Mouse (Mus musculus) heart, adult 2 months (tissue): ENCODE measurements around the gene Prkch.

ENCODE experiments used
- CTCF ChIP-seq: fragments of 200-600 bp; IDR thresholded peaks from 2 replicates; pipeline ENCODE4 v1.8.1; 2022; ENCODE audit warnings: antibody characterized with exemption, mild to moderate bottlenecking, moderate library complexity
- POLR2A ChIP-seq: fragments of 200-500 bp; IDR thresholded peaks from 2 replicates; pipeline ENCODE4 v1.6.1; 2011; ENCODE audit warnings: mild to moderate bottlenecking, low read depth, low read length, control low read depth; ENCODE audit not compliant: insufficient read depth

GRCm38 (mm10) chr12:73822331-73822730 lies 237.7 kb downstream of the Prkch start:
- TF ChIP-seq POLR2A: no peak
- TF ChIP-seq CTCF: no peak
